Mouse (Mus musculus) CH12.LX (cell line): Measurements from ENCODE around the gene S100a10. TPM values are rescaled to one million over a fixed set of nuclear protein-coding genes. Genes with fewer than 3 reads are reported as not detected.
A peak's percentile ranks its signal among the peaks of the same experiment; 100 is the strongest.

ENCODE experiments used
- DNase-seq: peaks from one replicate; pipeline ENCODE4 v3.0.0-alpha.2; 2013; ENCODE audit errors: extremely low read depth
- H3K27ac ChIP-seq: 2 replicates; pipeline ENCODE4 v1.5.1; 2012; ENCODE audit warnings: low read depth, mild to moderate bottlenecking, control low read depth, moderate library complexity; ENCODE audit not compliant: insufficient read depth
- H3K27me3 ChIP-seq: replicated peaks from 2 replicates; pipeline ENCODE3; 2012; ENCODE audit warnings: inconsistent platforms
- H3K36me3 ChIP-seq, 2 experiments: replicated peaks in 1 of 2; 2 replicates each; pipeline versions ENCODE3 to v1.6.1; 2012; ENCODE audit warnings: inconsistent platforms in 1 of 2, low read length in 1 of 2, mild to moderate bottlenecking in 1 of 2, mixed read lengths in 1 of 2, moderate library complexity in 1 of 2; ENCODE audit not compliant: control insufficient read depth in 1 of 2, insufficient read depth in 1 of 2
- H3K4me1 ChIP-seq, 2 experiments: 2 replicates each; pipeline ENCODE4 v1.6.1; 2012; ENCODE audit warnings: inconsistent platforms in 1 of 2, moderate library complexity in 1 of 2; ENCODE audit not compliant: insufficient read depth in 2 of 2, control insufficient read depth in 1 of 2
- H3K4me2 ChIP-seq: 2 replicates; pipeline ENCODE4 v1.6.1; 2012; ENCODE audit warnings: low read depth, mild to moderate bottlenecking, control low read depth; ENCODE audit not compliant: poor library complexity, insufficient read depth, severe bottlenecking
- H3K4me3 ChIP-seq, 3 experiments: fragments of 150-350 bp in 1 of 3; sonication (generic) in 1 of 3; replicated peaks in 1 of 3; 2 replicates each; pipeline versions ENCODE3 to v1.5.1; 2011 to 2012; ENCODE audit warnings: low read depth in 2 of 3, low read length in 2 of 3, mild to moderate bottlenecking in 2 of 3, moderate library complexity in 2 of 3, control low read depth in 1 of 3, improper control_type of control experiment in 1 of 3, inconsistent platforms in 1 of 3, mixed read lengths in 1 of 3; ENCODE audit not compliant: poor library complexity in 1 of 3
- H3K79me2 ChIP-seq: replicated peaks from 2 replicates; pipeline ENCODE4 v1.6.1; 2012; ENCODE audit warnings: mild to moderate bottlenecking, moderate library complexity; ENCODE audit not compliant: control insufficient read depth, poor library complexity, insufficient read depth, severe bottlenecking; ENCODE audit errors: extremely low read depth
- H3K9ac ChIP-seq: 2 replicates; pipeline ENCODE4 v1.6.1; 2012; ENCODE audit warnings: low read depth, mild to moderate bottlenecking, control low read depth, moderate library complexity; ENCODE audit not compliant: insufficient read depth
- H3K9me3 ChIP-seq: replicated peaks from 2 replicates; pipeline ENCODE3; 2012; ENCODE audit warnings: low read length, inconsistent platforms, mixed read lengths
- BHLHE40 ChIP-seq: IDR thresholded peaks from 2 replicates; pipeline ENCODE4 v1.6.1; 2011; ENCODE audit warnings: mild to moderate bottlenecking, low read depth, low read length, improper control_type of control experiment
- CHD1 ChIP-seq: IDR thresholded peaks from 2 replicates; pipeline ENCODE4 v1.6.1; 2012; ENCODE audit warnings: low read depth, low read length, improper control_type of control experiment, inconsistent platforms
- CHD2 ChIP-seq: IDR thresholded peaks from 2 replicates; pipeline ENCODE4 v1.6.1; 2011; ENCODE audit warnings: low read length, improper control_type of control experiment
- CTCF ChIP-seq, 2 experiments: IDR thresholded peaks in 1 of 2; conservative IDR thresholded peaks in 1 of 2; 2 replicates each; pipeline ENCODE4 v1.5.1; 2011 to 2012; ENCODE audit warnings: low read depth in 2 of 2, low read length in 2 of 2, improper control_type of control experiment in 1 of 2, inconsistent platforms in 1 of 2, mild to moderate bottlenecking in 1 of 2, moderate library complexity in 1 of 2
- E2F4 ChIP-seq: IDR thresholded peaks from 2 replicates; pipeline ENCODE4 v1.6.1; 2011; ENCODE audit warnings: low read depth, low read length, improper control_type of control experiment; ENCODE audit not compliant: insufficient replicate concordance
- ELF1 ChIP-seq: IDR thresholded peaks from 2 replicates; pipeline ENCODE4 v1.6.1; 2014; ENCODE audit warnings: low read depth, mild to moderate bottlenecking, inconsistent platforms, low read length, improper control_type of control experiment
- EP300 ChIP-seq: IDR thresholded peaks from 2 replicates; pipeline ENCODE4 v1.6.1; 2011; ENCODE audit warnings: low read length, improper control_type of control experiment
- ETS1 ChIP-seq: conservative IDR thresholded peaks from 2 replicates; pipeline ENCODE4 v1.6.1; 2012; ENCODE audit warnings: low read depth, mild to moderate bottlenecking, inconsistent platforms, low read length, improper control_type of control experiment, moderate library complexity
- GABPA ChIP-seq: IDR thresholded peaks from 2 replicates; pipeline ENCODE4 v1.6.1; 2012; ENCODE audit warnings: low read depth, low read length, improper control_type of control experiment, inconsistent platforms; ENCODE audit not compliant: insufficient replicate concordance
- HCFC1 ChIP-seq: IDR thresholded peaks from 2 replicates; pipeline ENCODE4 v1.6.1; 2012; ENCODE audit warnings: low read depth, mild to moderate bottlenecking, inconsistent platforms, low read length, improper control_type of control experiment
- IRF4 ChIP-seq: IDR thresholded peaks from 2 replicates; pipeline ENCODE4 v1.6.1; 2014; ENCODE audit warnings: low read depth, mild to moderate bottlenecking, inconsistent platforms, low read length, improper control_type of control experiment
- JUND ChIP-seq: conservative IDR thresholded peaks from 2 replicates; pipeline ENCODE4 v1.6.1; 2011; ENCODE audit warnings: low read depth, low read length, improper control_type of control experiment
- KAT2A ChIP-seq: IDR thresholded peaks from 2 replicates; pipeline ENCODE4 v1.6.1; 2012; ENCODE audit warnings: low read length, improper control_type of control experiment, inconsistent platforms; ENCODE audit not compliant: insufficient replicate concordance
- MAFK ChIP-seq: IDR thresholded peaks from 2 replicates; pipeline ENCODE4 v1.6.1; 2011; ENCODE audit warnings: low read length, improper control_type of control experiment; ENCODE audit not compliant: insufficient replicate concordance
- MAX ChIP-seq: IDR thresholded peaks from 2 replicates; pipeline ENCODE4 v1.6.1; 2011; ENCODE audit warnings: low read length, improper control_type of control experiment
- MEF2A ChIP-seq: IDR thresholded peaks from 2 replicates; pipeline ENCODE4 v1.6.1; 2014; ENCODE audit warnings: low read depth, mild to moderate bottlenecking, inconsistent platforms, low read length, improper control_type of control experiment, borderline replicate concordance
- MXI1 ChIP-seq: IDR thresholded peaks from 2 replicates; pipeline ENCODE4 v1.6.1; 2011; ENCODE audit warnings: mild to moderate bottlenecking, low read depth, low read length, improper control_type of control experiment
- MYC ChIP-seq: IDR thresholded peaks from 2 replicates; pipeline ENCODE4 v1.6.1; 2011; ENCODE audit warnings: low read depth, mild to moderate bottlenecking, improper control_type of control experiment, low read length
- NELFE ChIP-seq: IDR thresholded peaks from 2 replicates; pipeline ENCODE4 v1.6.1; 2011; ENCODE audit warnings: low read depth, low read length, improper control_type of control experiment
- NRF1 ChIP-seq: IDR thresholded peaks from 2 replicates; pipeline ENCODE4 v1.6.1; 2014; ENCODE audit warnings: low read depth, mild to moderate bottlenecking, inconsistent platforms, low read length, improper control_type of control experiment, moderate library complexity
- PAX5 ChIP-seq: IDR thresholded peaks from 2 replicates; pipeline ENCODE4 v1.6.1; 2012; ENCODE audit warnings: low read length, inconsistent platforms, mixed read lengths
- POLR2A ChIP-seq: IDR thresholded peaks from 2 replicates; pipeline ENCODE4 v1.6.1; 2011; ENCODE audit warnings: low read depth, mild to moderate bottlenecking, improper control_type of control experiment, low read length
- RCOR1 ChIP-seq: conservative IDR thresholded peaks from 2 replicates; pipeline ENCODE4 v1.6.1; 2012; ENCODE audit warnings: low read depth, mild to moderate bottlenecking, inconsistent platforms, low read length, improper control_type of control experiment
- SIN3A ChIP-seq: IDR thresholded peaks from 2 replicates; pipeline ENCODE4 v1.6.1; 2012; ENCODE audit warnings: low read length, improper control_type of control experiment, inconsistent platforms
- SMC3 ChIP-seq: IDR thresholded peaks from 2 replicates; pipeline ENCODE4 v1.6.1; 2011; ENCODE audit warnings: low read depth, low read length, improper control_type of control experiment
- TBP ChIP-seq: conservative IDR thresholded peaks from 2 replicates; pipeline ENCODE4 v1.6.1; 2011; ENCODE audit warnings: low read depth, low read length, improper control_type of control experiment
- UBTF ChIP-seq: IDR thresholded peaks from 2 replicates; pipeline ENCODE4 v1.6.1; 2012; ENCODE audit warnings: low read depth, mild to moderate bottlenecking, inconsistent platforms, low read length, improper control_type of control experiment, moderate library complexity
- USF2 ChIP-seq: conservative IDR thresholded peaks from 2 replicates; pipeline ENCODE4 v1.6.1; 2011; ENCODE audit warnings: low read depth, low read length, improper control_type of control experiment
- ZC3H11A ChIP-seq: IDR thresholded peaks from 2 replicates; pipeline ENCODE4 v1.6.1; 2012; ENCODE audit warnings: low read depth, mild to moderate bottlenecking, inconsistent platforms, low read length, improper control_type of control experiment
- ZKSCAN1 ChIP-seq: IDR thresholded peaks from 2 replicates; pipeline ENCODE4 v1.6.1; 2012; ENCODE audit warnings: low read depth, inconsistent platforms, low read length, improper control_type of control experiment, borderline replicate concordance
- dilution Hi-C: fragments of 300-500 bp; cut with MboI; formaldehyde crosslinking; loops from 2 replicates; pipeline ENCODE4 v1.14.3; 2020; ENCODE audit warnings: low sequenced_read_pairs; ENCODE audit not compliant: extremely low pct_unique_long_range_greater_than_20kb, extremely low pct_ligation_motif_present
- in situ Hi-C: fragments of 300-500 bp; cut with MboI; formaldehyde crosslinking; loops from 3 replicates; pipeline ENCODE4 v1.14.3; 2019; ENCODE audit warnings: low sequenced_read_pairs, low pct_ligation_motif_present, low pct_unique_long_range_greater_than_20kb, mixed read lengths
- polyA plus RNA-seq: library from polyadenylated mRNA; unstranded; fragments of >175 nt; gene quantifications from 2 replicates; pipeline ENCODE4 v1.2.1, GENCODE M21; 2012; ENCODE audit warnings: low read depth; ENCODE audit not compliant: insufficient read length
- total RNA-seq, 2 experiments: library from RNA; depleted of rRNA; stranded (reverse); fragments of 300-350 nt in 1 of 2; fragments of >200 nt in 1 of 2; gene quantifications; 2 replicates each; pipeline ENCODE4 v1.2.3; 2012 to 2014

S100a10 gene
- total and polyA plus RNA-seq, 3 experiments = 213 to 429 (median 352) TPM

GRCm38 (mm10) chr3:93596632-93597031, 41.8 kb downstream of the S100a10 start:
- H3K27ac ChIP-seq = no peak overlapping the region; the same call in 1 of the 2 replicates
- peaks cover 6% of the 10 kb centered on the region for H3K9me3 ChIP-seq
- H3K27me3 ChIP-seq = no peaks in the 10 kb centered on the region
- H3K9ac ChIP-seq = peak overlapping the region; percentile 12; the same call in 1 of the 2 replicates
- no peak overlapping the region for H3K4me3 ChIP-seq
- no peak for TF ChIP-seq E2F4
- no peak for TF ChIP-seq CHD1
- no peak for TF ChIP-seq SIN3A
- no peak for TF ChIP-seq CTCF (conservative IDR thresholded peaks at IDR 0.05 in 1 of 2, IDR thresholded peaks at IDR 0.05 in 1 of 2; ENCODE audit: low read depth in 2 of 2, low read length in 2 of 2)
- no peak for TF ChIP-seq NRF1
- TF ChIP-seq NELFE = no peak
- no peak for TF ChIP-seq BHLHE40
- peaks cover 13 to 56% of the 10 kb centered on the region in 2 experiments for H3K4me1 ChIP-seq
- in situ Hi-C loops = no loop called here
- no peak for DNase-seq
- no peaks in the 10 kb centered on the region for H3K36me3 ChIP-seq
- no peaks in the 10 kb centered on the region for H3K79me2 ChIP-seq
- peak overlapping the region; percentile 57; the same call in 1 of the 2 replicates for H3K4me2 ChIP-seq
- dilution Hi-C loops = no loop called here

GRCm38 (mm10) chr3:93597221-93597913, 42.5 kb downstream of the S100a10 start:
- Histone ChIP-seq H3K9me3 (peaks cover 6% of the 10 kb centered on the region), H3K27ac (peak overlapping the region; percentile 89), H3K9ac (peak overlapping the region; percentile 12; the same call in 1 of the 2 replicates), H3K79me2 (no peaks in the 10 kb centered on the region), H3K36me3 (no peaks in the 10 kb centered on the region), H3K4me1 (peaks cover 11 to 50% of the 10 kb centered on the region in 2 experiments), H3K4me3 (no peak overlapping the region), H3K27me3 (no peaks in the 10 kb centered on the region), H3K4me2 (peak overlapping the region; percentile 74)
- dilution Hi-C loops = no loop called here
- in situ Hi-C loops = no loop called here
- DNase-seq = peak; percentile 95
- TF ChIP-seq PAX5 (no peak), BHLHE40 (no peak), NELFE (no peak), ZKSCAN1 (no peak), MAFK (no peak), IRF4 (no peak; the same call in 1 of the 2 replicates), ELF1 (no peak), EP300 (peak; percentile 21), TBP (no peak), MEF2A (peak; percentile 20; the same call in 1 of the 2 replicates), SMC3 (no peak), CHD2 (no peak), POLR2A (peak; percentile 42), HCFC1 (no peak), CHD1 (0 out of 2 replicates have a peak, but pooled peaks have one; percentile 64), MXI1 (no peak), SIN3A (peak; percentile 75), MYC (0 out of 2 replicates have a peak, but pooled peaks have one; percentile 14), KAT2A (no peak), RCOR1 (peak; percentile 18; the same call in 1 of the 2 replicates), ZC3H11A (no peak), MAX (no peak), ETS1 (peak; percentile 40; the same call in 1 of the 2 replicates), USF2 (no peak), CTCF (conservative IDR thresholded peaks at IDR 0.05 in 1 of 2, IDR thresholded peaks at IDR 0.05 in 1 of 2; ENCODE audit: low read depth in 2 of 2, low read length in 2 of 2) (no peak), E2F4 (no peak), UBTF (no peak), GABPA (no peak), NRF1 (no peak), JUND (no peak; the same call in none of the 2 replicates)
